Mouse (Mus musculus) intestine, postnatal 0 days (tissue): ENCODE measurements around the gene F5. TPM values are rescaled to one million over a fixed set of nuclear protein-coding genes. Genes with fewer than 3 reads are reported as not detected.

Experiments used
- ATAC-seq: fragments of 200-750 bp; cut with Nextera tagmentation; 2 replicates; pipeline ENCODE4 v1.8.0; 2017; ENCODE audit warnings: mild to moderate bottlenecking, moderate TSS enrichment, moderate library complexity
- H3K27ac ChIP-seq: fragments of 300-500 bp; sonication (generic); 2 replicates; pipeline ENCODE4 v1.5.1; 2014; ENCODE audit warnings: mild to moderate bottlenecking, low read depth, low read length, moderate library complexity
- H3K27me3 ChIP-seq: fragments of 300-500 bp; sonication (generic); replicated peaks from 2 replicates; pipeline ENCODE4 v1.6.1; 2014; ENCODE audit warnings: low read length, mixed read lengths; ENCODE audit not compliant: control insufficient read depth, insufficient read depth
- H3K36me3 ChIP-seq: fragments of 300-500 bp; sonication (generic); 2 replicates; pipeline ENCODE4 v1.6.1; 2014; ENCODE audit warnings: mild to moderate bottlenecking, moderate library complexity; ENCODE audit not compliant: control insufficient read depth, insufficient read depth
- H3K4me1 ChIP-seq: fragments of 300-500 bp; sonication (generic); replicated peaks from 2 replicates; pipeline ENCODE4 v1.6.1; 2014; ENCODE audit warnings: antibody characterized with exemption, low read length, mixed read lengths; ENCODE audit not compliant: control insufficient read depth, insufficient read depth
- H3K4me2 ChIP-seq: fragments of 300-500 bp; sonication (generic); replicated peaks from 2 replicates; pipeline ENCODE4 v1.6.1; 2014; ENCODE audit warnings: low read depth, mild to moderate bottlenecking, moderate library complexity
- H3K4me3 ChIP-seq: fragments of 300-500 bp; sonication (generic); 2 replicates; pipeline ENCODE4 v1.5.1; 2014; ENCODE audit warnings: low read depth, low read length
- H3K9ac ChIP-seq: fragments of 300-500 bp; sonication (generic); 2 replicates; pipeline ENCODE4 v1.6.1; 2014; ENCODE audit warnings: mild to moderate bottlenecking, low read depth, low read length
- H3K9me3 ChIP-seq: fragments of 300-500 bp; sonication (generic); 2 replicates; pipeline ENCODE4 v1.6.1; 2016; ENCODE audit warnings: mixed run types; ENCODE audit not compliant: control insufficient read depth
- CTCF ChIP-seq: sonication (generic); IDR thresholded peaks from 2 replicates; pipeline ENCODE4 v1.5.1; 2016; ENCODE audit warnings: low read depth, mild to moderate bottlenecking, control low read depth, antibody characterized with exemption, moderate library complexity
- WGBS: fragments of 180-500 bp; shearing (Covaris S2); extraction: QIAGEN DNeasy Blood & Tissue Kit; methylation state at CpG from one replicate; pipeline ENCODE4 v1.1.7; 2014; 5-methylcytosine and 5-hydroxymethylcytosine counted together
- polyA plus RNA-seq: library from polyadenylated mRNA; unstranded; fragments of >200 nt; fragmentation: Nextera tagmentation; extraction: Ambion mirVana; gene quantifications from 2 replicates; pipeline ENCODE4 v1.2.1, GENCODE M21; 2015

The F5 gene
- 0.22 and 0.41 TPM in 2 replicates for polyA plus RNA-seq

GRCm38 (mm10) chr1:164151387-164152088 lies at the start of gene F5:
Gene F5 (plus strand): TSS chr1:164151838.
- H3K27me3 ChIP-seq: no peaks in the 10 kb centered on the region
- TF ChIP-seq CTCF: peak; percentile 35
- H3K4me2 ChIP-seq: peak within 1 kb of the TSS; percentile 40
- no peak for ATAC-seq
- H3K27ac ChIP-seq: no peak within 1 kb of the TSS
- H3K36me3 ChIP-seq: no peaks in the 10 kb centered on the region
- no peak within 1 kb of the TSS for H3K4me3 ChIP-seq
- no peaks in the 10 kb centered on the region for H3K9me3 ChIP-seq
- H3K9ac ChIP-seq: no peak within 1 kb of the TSS
- WGBS: 19% methylated on average over 16 of the region's 16 CpGs
- no peaks in the 10 kb centered on the region for H3K4me1 ChIP-seq

- no peak for TF ChIP-seq CTCF
- 81% methylated on average over 2 of the region's 2 CpGs for WGBS
Observed at GRCm38 (mm10) chr1:164109763-164110162, 41.9 kb upstream of the F5 start.

GRCm38 (mm10) chr1:164110591-164111329 lies 40.9 kb upstream of the F5 start:
- no peak for TF ChIP-seq CTCF
- no peaks in the 10 kb centered on the region for H3K4me1 ChIP-seq
- H3K9me3 ChIP-seq: no peaks in the 10 kb centered on the region
- no peak overlapping the region for H3K9ac ChIP-seq
- no peak overlapping the region for H3K27ac ChIP-seq
- H3K4me3 ChIP-seq: no peak overlapping the region
- ATAC-seq: no peak
- H3K4me2 ChIP-seq: no peak overlapping the region
- no peaks in the 10 kb centered on the region for H3K36me3 ChIP-seq
- 93% methylated on average over 9 of the region's 9 CpGs for WGBS
- no peaks in the 10 kb centered on the region for H3K27me3 ChIP-seq

More at GRCm38 (mm10) chr1:164109763-164110162, 41.9 kb upstream of the F5 start:
- Histone ChIP-seq H3K4me3 (no peak overlapping the region), H3K27ac (no peak overlapping the region), H3K4me1 (no peaks in the 10 kb centered on the region), H3K27me3 (no peaks in the 10 kb centered on the region), H3K4me2 (no peak overlapping the region), H3K36me3 (no peaks in the 10 kb centered on the region), H3K9me3 (no peaks in the 10 kb centered on the region), H3K9ac (no peak overlapping the region)
- ATAC-seq: no peak

- Histone ChIP-seq H3K9me3 (no peaks in the 10 kb centered on the region), H3K36me3 (no peaks in the 10 kb centered on the region), H3K4me1 (no peaks in the 10 kb centered on the region), H3K27me3 (no peaks in the 10 kb centered on the region), H3K9ac (no peak overlapping the region), H3K4me2 (no peak overlapping the region), H3K27ac (no peak overlapping the region), H3K4me3 (no peak overlapping the region)
- no peak for TF ChIP-seq CTCF
- ATAC-seq: no peak
- WGBS: 72% methylated on average over 5 of the region's 5 CpGs
Observed at GRCm38 (mm10) chr1:164114280-164114679, 37.4 kb upstream of the F5 start.

GRCm38 (mm10) chr1:164114947-164115493 lies 36.6 kb upstream of the F5 start, which contains the start of gene Selp:
Gene Selp (plus strand): TSS chr1:164115264.
- Histone ChIP-seq H3K4me3 (no peak within 1 kb of the TSS), H3K27ac (no peak within 1 kb of the TSS), H3K9ac (no peak within 1 kb of the TSS), H3K4me1 (no peaks in the 10 kb centered on the region), H3K4me2 (no peak within 1 kb of the TSS), H3K36me3 (no peaks in the 10 kb centered on the region), H3K27me3 (no peaks in the 10 kb centered on the region), H3K9me3 (no peaks in the 10 kb centered on the region)
- TF ChIP-seq CTCF: no peak
- no peak for ATAC-seq
- WGBS: 65% methylated on average over 8 of the region's 8 CpGs

GRCm38 (mm10) chr1:164115647-164116046 lies 36.0 kb upstream of the F5 start:
- Histone ChIP-seq H3K27ac (no peak overlapping the region), H3K4me1 (no peaks in the 10 kb centered on the region), H3K27me3 (no peaks in the 10 kb centered on the region), H3K36me3 (no peaks in the 10 kb centered on the region), H3K9me3 (no peaks in the 10 kb centered on the region), H3K4me3 (no peak overlapping the region), H3K4me2 (no peak overlapping the region), H3K9ac (no peak overlapping the region)
- no peak for TF ChIP-seq CTCF
- WGBS: 80% methylated on average over 6 of the region's 6 CpGs
- ATAC-seq: no peak
